Mouse (Mus musculus) A20 (cell line): ENCODE measurements around the gene Gm136.
A peak's percentile ranks its signal among the peaks of the same experiment; 100 is the strongest.

Source experiments
- DNase-seq: peaks from one replicate; pipeline ENCODE4 v3.0.0-alpha.2; 2011; ENCODE audit warnings: low read depth, low spot score

Gene Gm136

DNA sequence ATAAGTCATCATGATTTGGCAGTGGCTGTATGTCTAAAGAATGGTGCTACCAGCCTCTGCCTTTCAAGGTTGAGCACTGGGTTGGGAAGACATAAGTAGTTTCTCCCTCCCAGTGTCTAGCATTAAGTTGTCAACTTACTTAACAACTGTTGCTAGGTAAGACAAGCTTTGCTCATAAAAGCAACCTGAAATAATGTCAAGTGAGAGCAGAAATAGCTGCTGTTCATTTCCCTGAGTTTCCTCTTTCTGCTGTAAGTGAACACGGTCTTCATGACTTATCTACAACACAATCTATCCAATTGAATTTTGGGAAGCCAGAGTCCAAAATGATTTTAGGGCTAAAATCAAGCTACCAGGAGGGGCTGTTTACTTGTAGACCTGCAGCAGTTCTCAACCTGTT is at the start of gene Gm136:
Gene Gm136 (minus strand): TSS at position 101 of the 400 bp plus-strand sequence.
- DNase-seq = no peak

DNA sequence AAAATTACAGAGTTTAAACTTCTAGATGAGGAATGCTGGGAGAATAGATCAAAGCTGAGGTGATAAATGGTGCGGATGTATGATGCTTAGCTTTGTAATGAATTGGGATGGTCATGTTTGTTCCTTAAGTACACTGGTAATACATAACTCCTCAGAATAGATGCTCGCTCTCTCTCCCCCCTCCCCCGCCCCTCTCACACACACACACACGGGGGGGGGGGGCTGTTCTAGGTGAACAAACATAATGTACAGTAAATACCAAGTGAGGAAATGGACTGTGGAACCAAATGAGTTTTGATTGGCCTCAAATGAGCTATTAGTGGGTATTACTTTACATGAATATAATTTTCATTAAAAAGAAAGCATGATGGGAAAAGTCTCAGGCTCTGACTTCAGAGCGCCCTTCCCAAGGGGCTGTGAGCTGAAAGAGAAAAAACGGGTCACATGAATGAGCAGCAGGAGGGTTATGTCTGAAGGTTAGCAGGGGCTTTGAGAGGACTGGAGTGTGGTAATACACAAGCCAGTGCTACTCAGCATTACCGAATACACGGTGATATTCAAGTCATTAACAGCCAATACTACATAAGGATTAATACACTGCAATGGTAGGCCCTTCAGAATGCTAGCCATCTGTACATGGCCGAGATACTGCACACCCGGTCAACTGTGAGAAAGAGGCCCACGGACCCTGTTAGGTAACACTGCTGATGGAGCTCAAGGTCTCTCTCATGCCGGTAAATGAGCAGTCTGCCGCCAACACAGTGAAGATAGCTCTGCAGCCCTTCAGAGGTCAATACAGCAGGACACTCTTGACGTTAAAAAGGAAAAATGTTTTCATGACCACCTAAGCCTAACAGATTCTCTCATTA is 45.3 kb upstream of the Gm136 start:
- DNase-seq = no peak

DNA sequence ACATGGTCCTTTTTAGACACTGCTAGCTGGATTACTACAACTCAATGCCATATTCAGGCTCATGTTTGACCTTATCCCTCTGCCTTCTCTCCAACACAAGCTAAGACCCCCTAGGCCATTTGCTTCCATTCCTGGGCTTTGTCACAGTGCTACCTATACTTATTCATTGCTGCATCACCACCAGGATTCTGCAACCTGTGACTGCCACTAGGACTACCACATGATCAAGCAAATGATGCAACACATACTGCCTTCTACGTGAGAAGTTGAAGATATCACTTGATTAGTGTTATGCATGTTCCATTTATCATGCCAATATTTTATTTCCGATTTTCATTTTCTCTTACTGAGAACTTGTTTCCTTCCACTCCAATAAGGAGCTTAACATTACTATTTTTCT is 41.9 kb upstream of the Gm136 start:
- DNase-seq = no peak

DNA sequence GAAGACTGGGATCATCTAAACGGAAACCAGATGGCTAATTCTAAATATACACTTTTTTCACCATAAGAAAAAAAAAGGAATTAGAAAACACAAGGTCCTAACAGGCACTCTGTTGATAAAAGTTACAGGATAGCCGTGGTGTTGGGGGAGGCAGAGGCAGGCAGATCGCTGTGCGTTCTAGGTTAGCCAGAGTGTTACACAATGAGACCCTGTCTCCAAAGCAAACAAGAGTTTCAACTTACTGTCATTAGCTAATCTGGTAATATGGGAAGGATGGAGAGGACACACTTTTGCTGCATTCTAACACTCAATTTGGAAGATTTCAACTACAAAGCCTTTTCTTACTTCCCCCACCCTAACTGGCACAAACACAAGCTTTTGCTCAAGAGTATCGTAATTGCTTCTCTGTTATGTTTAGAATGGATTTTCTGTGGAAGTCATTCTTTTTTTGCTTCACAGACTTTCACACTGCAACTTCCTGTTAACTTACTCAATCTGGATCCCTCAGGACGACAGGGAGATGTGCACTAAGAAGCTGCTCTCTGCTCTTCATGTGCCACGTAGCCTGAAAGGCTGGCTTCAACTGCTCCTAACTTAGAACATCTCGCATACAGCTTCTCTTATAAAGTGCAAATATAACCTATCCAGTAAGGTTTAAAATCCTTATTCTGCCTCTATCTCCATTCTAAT is 41.4 kb upstream of the Gm136 start:
- DNase-seq = no peak

DNA sequence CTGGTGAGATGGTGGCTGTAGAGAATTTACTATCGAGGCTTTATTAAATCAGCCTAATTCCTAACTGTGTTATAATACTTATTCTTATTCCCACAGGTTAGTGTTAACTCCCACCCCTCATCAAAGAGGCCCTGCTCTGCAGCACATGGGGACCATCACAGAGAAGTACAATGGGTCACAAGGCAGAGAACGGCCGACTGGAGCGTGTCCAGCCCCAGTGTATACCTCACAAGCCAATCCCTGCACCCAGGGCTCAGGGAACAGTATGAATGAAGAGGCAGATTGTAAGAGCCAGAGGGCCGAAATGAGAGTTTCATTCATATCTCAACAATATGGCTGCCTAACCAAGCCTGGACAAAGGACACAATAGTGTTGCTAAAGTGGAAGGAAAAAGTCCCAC is 40.2 kb upstream of the Gm136 start:
- DNase-seq = no peak

DNA sequence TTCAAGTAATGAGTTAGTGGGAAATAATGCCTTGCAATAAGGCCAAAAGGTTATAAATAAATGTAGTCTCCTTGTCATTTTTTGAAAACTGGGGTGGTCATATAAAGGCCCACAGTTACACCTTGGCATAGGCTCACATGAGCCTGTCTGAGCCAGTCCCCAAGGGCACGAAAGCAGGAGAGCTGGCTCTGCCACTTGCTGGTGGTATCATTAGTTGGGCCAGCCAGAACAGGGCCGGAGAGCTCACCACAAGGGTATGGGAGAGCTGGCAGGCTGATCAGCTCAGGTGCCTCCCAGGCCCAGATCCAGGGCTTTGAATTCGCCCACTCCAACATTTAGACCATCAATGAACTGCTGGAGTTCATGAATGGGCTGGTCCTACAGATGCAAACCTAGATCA is 30.4 kb upstream of the Gm136 start:
- DNase-seq = no peak

DNA sequence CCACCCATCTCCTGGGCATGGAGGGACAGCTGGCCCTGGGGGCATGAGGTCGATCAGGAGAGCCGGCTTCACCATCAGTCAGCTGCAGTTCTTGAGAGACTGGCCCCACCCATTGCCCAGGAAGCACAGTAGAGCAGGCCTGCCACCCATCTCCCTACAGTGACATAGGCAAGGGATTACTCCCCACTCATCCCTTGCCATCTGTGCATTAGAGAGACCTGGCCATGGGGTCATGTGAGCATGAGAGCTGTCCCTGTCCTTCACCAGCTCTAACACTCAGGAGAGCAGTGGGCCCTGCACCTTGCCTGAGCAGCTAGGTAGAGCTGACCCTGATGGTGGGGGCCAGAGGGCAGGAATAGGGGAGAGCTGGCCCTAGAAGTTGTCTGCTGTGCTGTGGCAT is 29.6 kb upstream of the Gm136 start:
- no peak for DNase-seq

DNA sequence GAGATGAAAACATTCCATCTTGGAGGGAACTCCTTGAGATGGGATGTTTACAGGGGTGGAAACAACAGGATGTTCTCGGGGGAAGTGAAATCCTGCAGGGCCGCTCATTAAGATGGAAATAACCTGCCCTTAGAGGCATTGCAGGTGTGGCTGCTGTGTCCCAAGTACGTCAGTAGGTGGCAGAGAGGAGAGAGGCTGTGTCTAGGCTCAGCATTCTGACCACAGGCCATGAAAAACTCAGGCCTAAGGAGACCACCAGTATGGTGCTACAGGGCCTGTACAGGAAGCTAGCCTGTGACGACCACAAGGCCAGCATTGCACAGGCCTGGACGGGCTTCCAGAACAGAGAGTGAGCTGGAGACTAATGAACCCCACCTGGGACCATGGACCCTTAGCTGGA is 28.8 kb upstream of the Gm136 start:
- DNase-seq = peak; percentile 68

DNA sequence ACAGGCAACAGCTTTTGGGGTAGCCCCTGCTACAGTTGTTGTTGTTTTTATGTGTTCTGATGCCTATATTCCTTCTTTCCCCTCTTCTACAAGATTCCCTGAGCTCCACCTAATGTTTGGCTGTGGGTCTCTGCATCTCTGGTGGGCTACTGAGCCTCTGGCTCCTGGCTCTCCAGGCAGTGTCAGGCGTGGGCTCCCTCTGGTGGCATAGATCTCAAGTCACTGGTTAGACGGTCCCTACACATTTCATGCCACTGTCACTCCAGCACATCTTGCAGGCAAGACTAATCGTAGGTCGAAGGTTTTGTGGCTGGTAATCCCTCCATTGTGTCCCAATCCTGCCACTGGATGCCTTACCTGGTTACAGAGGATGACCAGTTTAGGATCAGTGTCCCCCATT is 26.7 kb upstream of the Gm136 start:
- DNase-seq = peak; percentile 44

DNA sequence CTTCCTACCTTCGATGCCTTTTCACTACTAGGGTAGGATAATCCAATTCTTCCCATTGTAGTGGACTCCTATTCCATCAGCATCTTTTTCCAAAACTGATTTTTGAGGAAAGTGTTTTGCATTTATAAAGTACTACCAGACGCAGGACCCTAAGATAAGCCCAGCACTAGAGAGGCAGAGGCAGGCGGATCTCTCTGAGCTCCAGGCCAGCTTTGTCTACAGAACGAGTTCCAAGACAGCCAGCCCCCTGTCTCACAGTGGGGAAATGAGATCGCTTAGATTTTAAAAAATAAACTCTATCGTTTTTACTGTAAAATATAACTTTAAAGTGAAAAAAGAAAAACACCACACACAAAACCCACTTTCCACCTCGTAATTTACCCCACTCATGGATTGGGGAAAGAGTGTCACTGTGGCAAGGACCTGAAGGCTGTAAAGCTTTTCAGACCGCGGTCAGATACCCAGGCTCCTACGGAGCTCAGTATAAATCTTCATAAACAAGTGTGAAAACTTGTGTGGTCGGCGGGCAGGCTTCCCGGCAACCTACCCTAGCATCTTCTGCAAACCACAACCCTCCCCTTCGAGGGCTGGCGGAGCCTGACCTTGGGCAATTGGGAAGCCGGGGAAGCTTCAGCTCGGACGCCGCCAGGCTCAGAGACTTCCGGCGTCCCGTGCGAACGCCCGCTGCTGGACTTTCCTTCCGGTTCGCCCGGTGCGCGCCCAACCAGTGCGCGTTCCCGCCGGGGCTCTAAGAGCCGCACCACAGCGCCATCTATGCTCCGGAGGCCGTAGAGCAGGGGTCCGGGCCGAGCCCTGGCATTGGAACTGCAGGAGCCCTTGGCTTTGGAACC is 21.8 kb upstream of the Gm136 start, which contains the start of gene Smim8:
Gene Smim8 (minus strand): TSS at position 747 of the 851 bp plus-strand sequence.
- peak; percentile 93 for DNase-seq

DNA sequence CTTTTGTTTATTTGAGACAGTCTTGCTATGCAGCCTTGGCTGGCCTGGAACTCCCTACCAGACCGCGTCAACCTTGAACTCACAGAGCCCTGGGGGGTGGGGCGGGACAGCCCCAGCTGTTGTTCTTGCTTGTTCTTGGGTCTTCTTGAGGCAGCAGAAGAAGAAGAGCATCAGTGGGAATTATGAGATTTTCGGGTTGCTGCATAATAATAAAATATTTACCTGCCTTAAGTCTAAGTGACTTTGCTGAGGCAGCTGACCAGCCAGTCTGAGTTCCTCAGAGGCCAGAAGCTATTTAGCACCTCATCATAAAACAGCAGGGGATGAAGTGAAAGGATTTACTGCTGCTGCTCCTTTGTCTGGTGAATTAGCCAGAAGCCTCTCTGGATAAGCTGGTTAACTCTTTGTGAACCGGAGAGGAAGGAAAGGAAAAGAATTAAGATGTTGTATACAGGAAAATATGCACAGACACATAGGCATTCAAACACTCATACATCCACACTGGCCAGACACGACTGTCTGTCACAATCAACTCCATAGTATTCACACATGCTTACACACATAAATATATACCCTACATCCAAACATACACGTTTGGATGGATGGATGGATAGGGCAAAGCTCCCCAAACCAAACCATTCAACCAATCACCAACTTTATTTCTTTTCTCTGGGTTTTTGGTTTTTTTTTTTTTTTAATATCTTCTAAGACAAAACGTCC is 15.7 kb upstream of the Gm136 start:
- DNase-seq = no peak

DNA sequence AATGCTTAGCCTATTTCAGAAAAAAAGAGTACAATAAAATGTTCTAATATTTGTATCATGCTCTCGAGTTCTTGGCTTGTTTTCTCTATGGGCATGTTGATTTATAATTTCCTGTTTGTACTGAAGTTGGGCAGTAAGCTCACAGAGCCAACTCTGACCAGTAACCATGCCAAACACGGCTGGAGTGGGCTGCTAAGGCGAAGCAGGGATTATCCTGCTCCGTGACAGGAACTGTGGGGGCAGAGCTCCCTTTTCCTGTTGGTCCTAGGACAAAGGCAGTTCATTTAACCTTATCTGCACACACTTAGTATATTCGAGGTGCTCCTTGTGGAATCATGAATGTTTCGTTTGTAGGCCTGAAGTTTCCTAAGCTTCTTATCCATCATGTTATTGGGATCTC is 6.8 kb downstream of the Gm136 start:
- no peak for DNase-seq

DNA sequence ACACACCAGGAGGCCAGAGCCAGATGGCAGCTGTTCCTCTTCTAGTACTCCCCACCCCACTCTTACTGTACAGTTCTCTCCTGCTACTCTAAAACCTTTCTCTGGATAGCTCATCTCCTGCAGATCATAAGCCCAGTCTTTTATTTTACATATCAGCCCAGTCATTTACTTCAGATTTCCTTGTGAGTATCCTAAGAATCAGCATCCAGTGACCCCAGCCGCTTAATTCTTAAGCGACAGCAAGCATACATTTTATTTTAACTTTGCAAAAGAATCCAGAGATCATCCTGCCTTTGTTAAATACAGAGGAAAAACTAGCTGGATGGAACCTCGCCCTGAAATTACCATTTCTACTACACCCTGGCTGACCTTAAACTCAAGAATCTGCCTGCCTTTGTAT is 21.6 kb downstream of the Gm136 start:
- no peak for DNase-seq

DNA sequence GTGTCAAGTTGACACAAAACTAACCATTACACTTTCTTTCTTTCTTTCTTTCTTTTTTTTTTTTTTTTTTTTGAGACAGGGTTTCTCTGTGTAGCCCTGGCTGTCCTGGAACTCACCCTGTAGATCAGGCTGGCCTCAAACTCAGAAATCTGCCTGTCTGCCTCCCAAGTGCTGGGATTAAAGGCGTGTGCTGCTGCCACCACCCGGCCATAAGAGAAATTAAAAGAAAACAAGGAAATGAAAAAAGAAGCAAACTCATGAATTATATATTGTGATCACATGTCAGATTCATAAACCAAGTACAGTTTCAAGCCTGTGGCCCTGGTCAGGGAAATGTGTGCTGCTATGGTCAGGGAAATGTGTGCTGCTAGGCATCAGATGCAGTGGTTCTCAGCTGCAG is 22.6 kb downstream of the Gm136 start:
- peak; percentile 36 for DNase-seq

DNA sequence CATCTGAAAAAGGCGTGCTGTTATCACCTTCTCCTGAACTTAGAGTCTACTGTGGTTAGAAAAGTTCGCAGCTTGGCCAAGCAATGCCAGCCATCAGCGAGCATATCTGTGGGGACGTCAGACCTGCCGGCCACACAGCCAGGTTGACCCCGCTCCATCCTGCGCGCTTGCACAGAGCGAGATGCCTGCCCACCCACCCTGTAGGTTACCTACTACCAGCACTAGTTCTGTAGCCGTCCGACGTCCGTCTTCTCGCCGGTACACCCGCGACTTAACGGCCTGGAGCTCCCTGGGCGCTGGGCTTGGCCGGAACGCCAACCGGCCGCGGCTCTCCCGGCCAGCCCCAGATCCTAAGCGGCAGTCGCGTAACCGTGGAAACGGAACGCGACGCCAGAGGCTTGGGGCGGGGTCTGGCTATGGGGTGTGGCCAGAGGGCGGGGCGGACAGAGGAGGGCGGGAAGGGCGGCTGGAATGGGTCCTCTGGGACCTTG is 26.2 kb downstream of the Gm136 start, which contains the start of gene Cfap206:
Gene Cfap206 (minus strand): TSS at position 356 of the 491 bp plus-strand sequence.
- DNase-seq = peak; percentile 71

DNA sequence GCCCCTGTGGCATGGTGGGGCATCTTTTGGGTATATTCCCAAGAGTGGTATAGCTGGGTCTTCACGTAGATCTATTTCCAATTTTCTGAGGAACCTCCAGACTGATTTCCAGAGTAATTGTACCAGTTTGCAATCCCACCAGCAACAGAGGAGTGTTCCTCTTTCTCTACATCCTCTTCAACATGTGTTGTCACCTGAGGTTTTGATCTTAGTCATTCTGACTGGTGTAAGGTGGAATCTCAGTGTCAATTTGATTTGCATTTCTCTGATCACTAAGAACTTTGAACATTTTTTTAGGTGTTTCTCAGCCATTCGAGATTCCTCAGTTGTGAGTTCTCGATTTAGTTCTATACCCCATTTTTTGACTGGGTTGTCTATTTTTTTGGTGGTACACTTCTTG is 30.4 kb downstream of the Gm136 start:
- DNase-seq = peak; percentile 8

DNA sequence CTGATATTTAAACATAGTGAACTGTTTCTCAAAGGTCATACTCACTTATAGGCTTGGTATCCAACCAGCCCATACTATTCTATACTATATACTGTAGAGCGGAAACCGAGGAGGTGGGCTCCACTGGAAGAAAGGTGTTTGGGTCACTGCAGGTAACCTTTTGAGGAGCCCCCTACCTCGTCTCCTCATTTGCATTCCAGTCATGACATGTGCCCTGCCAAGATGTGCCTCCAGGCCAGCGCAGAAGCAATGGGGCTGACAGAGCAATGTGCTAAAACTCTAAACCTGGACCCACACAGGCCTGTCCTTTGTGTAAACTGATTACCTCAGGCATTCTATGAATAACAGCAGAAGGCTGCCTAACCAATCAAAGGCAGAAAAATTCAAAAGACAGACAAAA is 31.8 kb downstream of the Gm136 start:
- no peak for DNase-seq

DNA sequence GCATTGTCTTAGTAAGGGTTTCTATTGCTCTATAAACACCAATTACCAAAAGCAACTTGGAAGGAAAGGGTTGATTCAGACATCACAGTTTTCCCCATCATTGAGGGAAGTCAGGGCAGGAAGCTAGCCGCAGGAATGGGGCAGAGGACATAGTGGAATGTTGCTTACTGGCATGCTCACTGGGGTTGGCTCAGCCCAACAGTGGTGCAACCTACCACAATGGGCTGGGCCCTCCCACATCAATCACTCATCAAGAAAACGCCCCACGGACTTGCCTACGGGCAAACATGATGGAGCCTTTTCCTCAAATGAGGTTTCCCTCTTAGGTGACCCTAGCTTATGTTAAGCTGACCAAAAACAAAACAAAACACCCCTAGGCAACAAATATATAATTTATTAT is 32.9 kb downstream of the Gm136 start:
- DNase-seq = no peak

DNA sequence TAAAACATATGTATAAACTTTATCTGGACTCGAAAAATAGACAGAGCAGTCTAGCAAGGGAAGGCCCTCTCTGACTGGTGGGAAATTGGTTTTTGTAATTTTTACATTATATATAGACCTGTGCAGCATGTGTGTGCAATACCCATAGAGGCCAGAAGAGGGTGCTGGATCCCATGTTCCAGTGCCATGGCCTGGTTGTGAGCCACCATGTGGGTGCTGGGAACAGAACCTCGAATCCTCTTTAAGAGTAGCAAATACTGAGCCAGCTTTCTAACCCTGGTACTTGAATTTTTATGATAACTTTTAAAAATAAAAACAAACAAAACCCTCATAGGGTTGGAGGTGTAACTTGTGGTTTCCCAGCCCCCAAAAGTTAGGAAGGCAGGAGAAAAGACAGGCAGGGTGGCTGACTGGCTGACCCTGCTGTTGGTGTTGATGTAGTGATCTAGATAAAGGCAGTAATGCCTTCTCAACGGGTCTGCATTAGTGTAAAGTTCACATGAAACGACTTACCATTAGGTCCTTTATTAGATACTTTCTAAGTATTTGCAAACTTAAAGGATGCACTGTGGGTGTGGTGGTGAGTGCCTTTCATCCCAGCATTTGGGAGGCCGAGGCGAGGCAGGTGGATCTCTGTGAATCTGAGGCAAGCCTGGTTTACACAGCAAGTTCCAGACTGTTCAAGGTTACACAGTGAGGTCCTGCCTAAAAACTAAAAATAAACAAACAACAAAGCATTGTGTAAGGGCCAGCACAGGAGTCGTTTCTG is 35.8 kb downstream of the Gm136 start:
- no peak for DNase-seq

DNA sequence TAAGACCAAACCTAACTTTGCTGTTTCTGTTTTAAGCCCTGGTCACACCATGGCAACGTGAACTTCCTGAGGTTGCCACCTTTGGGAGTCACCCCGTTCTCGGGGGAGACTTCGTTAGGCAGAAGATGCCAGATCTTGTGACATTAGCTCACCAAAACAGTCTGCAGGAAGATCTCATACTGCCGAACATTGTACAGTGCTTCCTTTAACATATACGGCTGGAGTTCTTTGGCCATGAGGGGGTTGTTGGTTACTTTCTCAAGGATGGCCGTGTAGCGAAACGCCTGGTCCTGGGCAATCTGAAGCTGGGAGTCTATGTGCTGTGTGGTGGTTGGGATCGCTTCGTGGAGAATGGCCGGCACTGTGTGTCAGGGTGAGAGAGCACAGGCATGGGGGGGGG is 36.6 kb downstream of the Gm136 start:
- DNase-seq = no peak
